Mouse (Mus musculus) layer of hippocampus, postnatal 10 days (tissue): Measurements from ENCODE around the gene Ccdc137. TPM values are rescaled to one million over a fixed set of nuclear protein-coding genes. Genes with fewer than 3 reads are reported as not detected.
A peak's percentile ranks its signal among the peaks of the same experiment; 100 is the strongest.
"Not testable (repeated sequence)": the region's sequence is repeated elsewhere in the genome, so short reads cannot be mapped to it uniquely, and the experiment has no call there.

Experiments
- DNase-seq, 2 experiments: peaks; one replicate each; pipeline ENCODE4 v3.0.0; 2021; ENCODE audit warnings: low spot score in 2 of 2
- long read RNA-seq: library from polyadenylated mRNA; stranded (forward); transcript quantifications from one replicate; pipeline ENCODE4 v2.0.0, GENCODE M21; 2023
- total RNA-seq, 2 experiments: library from RNA; stranded (reverse); gene quantifications; 2 replicates each; pipeline ENCODE4 v1.2.3; 2021

The Ccdc137 gene
- total RNA-seq = 10 to 100 TPM; 26.5 to 27.8 TPM
- long read RNA-seq, transcript Ccdc137-201 (6 exons, 2,778 nt) = major isoform, 12 of 15 reads
- long read RNA-seq, partial matches to known transcripts = 0 of 15 reads
- long read RNA-seq, other reads (novel, unspliced or antisense) = 3 of 15 reads

GRCm38 (mm10) chr11:120457772-120458751 is at the start of gene Ccdc137, which contains the start of gene Oxld1:
Ccdc137 (plus strand) TSS chr11:120458115.
Oxld1 (minus strand) TSS chr11:120458068.
- peak; percentile 79 to 81 for DNase-seq

GRCm38 (mm10) chr11:120413621-120414020 is 44.3 kb upstream of the Ccdc137 start:
- DNase-seq = not testable (repeated sequence)

- no peak for DNase-seq
Observed at GRCm38 (mm10) chr11:120417852-120418251, 40.1 kb upstream of the Ccdc137 start.

- DNase-seq = no peak
Observed at GRCm38 (mm10) chr11:120418592-120418991, 39.3 kb upstream of the Ccdc137 start.

GRCm38 (mm10) chr11:120422651-120423568 is 35.0 kb upstream of the Ccdc137 start:
- no peak for DNase-seq

- DNase-seq = peak; percentile 70 to 73
Observed at GRCm38 (mm10) chr11:120423569-120424295, 34.2 kb upstream of the Ccdc137 start.

GRCm38 (mm10) chr11:120426727-120427126 is 31.2 kb upstream of the Ccdc137 start:
- no peak for DNase-seq

GRCm38 (mm10) chr11:120437152-120437856 is 20.6 kb upstream of the Ccdc137 start, which contains the start of gene Nploc4:
Nploc4 (minus strand) TSS chr11:120437708.
- peak; percentile 92 to 94 for DNase-seq

- DNase-seq = no peak
Observed at GRCm38 (mm10) chr11:120437857-120438385, 20.0 kb upstream of the Ccdc137 start.

GRCm38 (mm10) chr11:120442344-120442743 is 15.6 kb upstream of the Ccdc137 start, which contains the start of gene Tspan10:
Tspan10 (plus strand) TSS chr11:120442644.
- no peak for DNase-seq

GRCm38 (mm10) chr11:120442765-120443280 is 15.1 kb upstream of the Ccdc137 start:
- DNase-seq = no peak

- no peak for DNase-seq
Observed at GRCm38 (mm10) chr11:120444106-120444505, 13.8 kb upstream of the Ccdc137 start.

- no peak for DNase-seq
Observed at GRCm38 (mm10) chr11:120445475-120445874, 12.4 kb upstream of the Ccdc137 start.

- no peak for DNase-seq
Observed at GRCm38 (mm10) chr11:120447179-120447578, 10.7 kb upstream of the Ccdc137 start.

GRCm38 (mm10) chr11:120452246-120452645 is 5.7 kb upstream of the Ccdc137 start:
- no peak for DNase-seq

GRCm38 (mm10) chr11:120453306-120453705 is 4.6 kb upstream of the Ccdc137 start, which contains the start of gene Pde6g:
Pde6g (minus strand) TSS chr11:120453500.
- no peak for DNase-seq

GRCm38 (mm10) chr11:120454965-120455364 is 3.0 kb upstream of the Ccdc137 start:
- DNase-seq = no peak

GRCm38 (mm10) chr11:120455413-120455812 is 2.5 kb upstream of the Ccdc137 start:
- DNase-seq = no peak

GRCm38 (mm10) chr11:120457370-120457769 is 545 bp upstream of the Ccdc137 start:
- no peak for DNase-seq
